Mouse (Mus musculus): ENCODE data around the gene Cdk5r1.

DNA sequence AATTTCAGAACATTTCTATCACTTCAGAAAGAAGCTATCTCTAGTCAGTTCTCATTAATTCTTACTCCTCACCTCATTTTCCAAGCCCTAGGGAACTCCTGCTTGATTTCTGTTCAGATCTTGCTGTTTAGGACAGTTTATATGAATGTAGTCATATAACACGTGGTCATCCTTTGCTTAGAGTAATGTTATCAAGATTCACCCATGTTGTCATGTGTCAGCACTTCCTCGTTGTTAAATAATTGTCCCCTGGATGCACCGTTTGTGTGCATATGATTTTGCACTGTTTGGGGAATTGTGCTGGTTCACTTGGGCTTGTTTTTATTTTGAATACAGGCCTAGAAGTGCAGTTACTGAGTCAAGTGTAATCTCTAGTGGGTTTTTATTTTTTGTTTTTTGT is 24.6 kb upstream of the Cdk5r1 start:
- TF ChIP-seq GATA1 (IDR thresholded peaks at IDR 0.05; ENCODE audit: borderline replicate concordance, low read length) (no peak), FLI1 (IDR thresholded peaks at IDR 0.05; ENCODE audit: low read length) (no peak)

Data from megakaryocyte, embryonic 14.5 days (primary cell).